Mouse (Mus musculus) limb, embryonic 11.5 days (tissue): Measurements from ENCODE around the gene Oxct2a. TPM values are rescaled to one million over a fixed set of nuclear protein-coding genes. Genes with fewer than 3 reads are reported as not detected.
"Not testable (repeated sequence)": the region's sequence is repeated elsewhere in the genome, so short reads cannot be mapped to it uniquely, and the experiment has no call there.

Source experiments
- ATAC-seq: fragments of 200-750 bp; cut with Nextera tagmentation; 2 replicates; pipeline ENCODE4 v1.8.0; 2017; ENCODE audit warnings: low read depth; ENCODE audit not compliant: insufficient number of reproducible peaks, low FRiP score, low TSS enrichment
- DNase-seq: peaks from one replicate; pipeline ENCODE4 v3.0.0-alpha.2; 2015; ENCODE audit warnings: low spot score
- H3K27ac ChIP-seq: fragments of 300-500 bp; sonication (generic); replicated peaks from 2 replicates; pipeline ENCODE4 v1.5.1; 2014; ENCODE audit warnings: low read depth, mild to moderate bottlenecking, low read length
- H3K27me3 ChIP-seq: fragments of 300-500 bp; sonication (generic); 2 replicates; pipeline ENCODE4 v1.6.1; 2014; ENCODE audit warnings: mild to moderate bottlenecking, low read length, mixed read lengths; ENCODE audit not compliant: control insufficient read depth, insufficient read depth
- H3K36me3 ChIP-seq: fragments of 300-500 bp; sonication (generic); 2 replicates; pipeline ENCODE4 v1.6.1; 2014; ENCODE audit warnings: mild to moderate bottlenecking, low read length, moderate library complexity, mixed read lengths; ENCODE audit not compliant: control insufficient read depth, insufficient read depth
- H3K4me1 ChIP-seq: fragments of 300-500 bp; sonication (generic); 2 replicates; pipeline ENCODE4 v1.6.1; 2014; ENCODE audit warnings: low read length, mixed read lengths; ENCODE audit not compliant: control insufficient read depth, insufficient read depth
- H3K4me2 ChIP-seq: fragments of 300-500 bp; sonication (generic); 2 replicates; pipeline ENCODE4 v1.6.1; 2014; ENCODE audit warnings: low read depth, mild to moderate bottlenecking, moderate library complexity; ENCODE audit not compliant: severe bottlenecking
- H3K4me3 ChIP-seq: fragments of 300-500 bp; sonication (generic); 2 replicates; pipeline ENCODE4 v1.5.1; 2014; ENCODE audit warnings: low read depth, low read length
- H3K9ac ChIP-seq: fragments of 300-500 bp; sonication (generic); 2 replicates; pipeline ENCODE4 v1.6.1; 2014; ENCODE audit warnings: mild to moderate bottlenecking, low read length
- H3K9me3 ChIP-seq: fragments of 300-500 bp; sonication (generic); 2 replicates; pipeline ENCODE4 v1.6.1; 2016; ENCODE audit warnings: low read length; ENCODE audit not compliant: control insufficient read depth
- WGBS: fragments of 180-500 bp; shearing (Covaris S2); extraction: QIAGEN DNeasy Blood & Tissue Kit; methylation state at CpG from one replicate; pipeline ENCODE4 v1.1.7; 2014; 5-methylcytosine and 5-hydroxymethylcytosine counted together
- polyA plus RNA-seq: library from polyadenylated mRNA; unstranded; fragments of >200 nt; fragmentation: Nextera tagmentation; extraction: Ambion mirVana; gene quantifications from 2 replicates; pipeline ENCODE4 v1.2.1, GENCODE M21; 2014

The Oxct2a gene
- polyA plus RNA-seq, 1 experiment from 2014 or later: not detected

- DNase-seq (no peak), ATAC-seq (no peak)
- Histone ChIP-seq H3K4me2 (no peak overlapping the region), H3K4me1 (no peaks in the 10 kb centered on the region), H3K9ac (no peak overlapping the region), H3K36me3 (peaks cover 18% of the 10 kb centered on the region), H3K27ac (no peak overlapping the region), H3K4me3 (no peak overlapping the region), H3K9me3 (no peaks in the 10 kb centered on the region), H3K27me3 (no peaks in the 10 kb centered on the region)
- 81% methylated on average over 10 of the region's 10 CpGs for WGBS
These were observed 16.4 kb downstream of the Oxct2a start for GRCm38 (mm10) chr4:123306999-123307398.

DNA sequence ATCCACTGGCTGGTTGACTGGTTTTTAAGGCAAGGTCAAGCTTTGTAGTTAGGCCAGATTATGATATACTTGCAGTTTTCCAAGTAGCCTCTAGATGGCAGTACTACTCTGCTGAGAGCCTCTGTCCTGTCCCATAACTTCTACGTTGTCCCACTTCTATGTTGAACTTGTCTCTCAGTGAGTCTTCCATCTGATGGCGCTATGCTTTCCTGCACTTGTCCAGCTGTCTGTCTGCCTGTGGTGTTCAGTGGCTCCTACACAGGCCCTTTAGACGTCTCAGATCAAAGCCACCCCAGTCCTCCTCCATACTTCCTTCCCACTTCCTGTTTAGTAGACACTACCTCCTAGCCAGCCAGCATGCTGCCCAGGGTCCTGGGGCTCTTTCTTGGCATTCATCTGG, 17.6 kb downstream of the Oxct2a start:
- ATAC-seq (0 out of 2 replicates have a peak, but pooled peaks have one; percentile 24), DNase-seq (peak; percentile 40)
- Histone ChIP-seq H3K4me1 (no peaks in the 10 kb centered on the region), H3K9ac (no peak overlapping the region), H3K4me2 (no peak overlapping the region), H3K9me3 (no peaks in the 10 kb centered on the region), H3K27me3 (no peaks in the 10 kb centered on the region), H3K27ac (no peak overlapping the region), H3K36me3 (peaks cover 19% of the 10 kb centered on the region), H3K4me3 (no peak overlapping the region)
- WGBS: 34% methylated on average over 3 of the region's 3 CpGs

- 95% methylated on average over 11 of the region's 11 CpGs for WGBS
- no peak overlapping the region for H3K4me3 ChIP-seq
- ATAC-seq: no peak
These were observed 24.3 kb downstream of the Oxct2a start for GRCm38 (mm10) chr4:123298980-123299670.

DNA sequence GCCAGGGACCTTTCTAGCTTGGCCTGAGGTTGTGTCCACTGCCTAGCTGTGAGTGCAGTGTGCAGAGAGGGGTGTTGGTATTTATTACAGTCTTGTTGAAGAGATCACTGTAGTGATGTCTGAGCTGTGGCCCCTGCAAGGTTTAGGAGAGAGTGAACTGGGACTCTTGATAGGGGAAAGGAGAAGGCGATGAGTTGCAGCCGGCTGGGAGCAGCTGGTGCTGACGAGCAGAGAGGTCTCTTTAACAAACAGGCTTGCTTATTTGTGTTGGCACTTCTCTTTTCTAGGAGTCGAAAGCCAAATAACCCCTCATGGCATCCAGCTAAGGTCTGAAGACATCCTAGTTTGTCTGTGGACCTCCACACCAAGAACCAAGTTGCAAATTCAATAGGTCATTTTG, 25.2 kb downstream of the Oxct2a start:
- H3K27ac ChIP-seq: no peak overlapping the region
- no peaks in the 10 kb centered on the region for H3K4me1 ChIP-seq
- H3K27me3 ChIP-seq: no peaks in the 10 kb centered on the region
- DNase-seq (no peak), ATAC-seq (no peak)
- WGBS: 84% methylated on average over 4 of the region's 4 CpGs
- no peak overlapping the region for H3K4me2 ChIP-seq
- peaks cover 61% of the 10 kb centered on the region for H3K36me3 ChIP-seq
- H3K4me3 ChIP-seq: no peak overlapping the region
- no peaks in the 10 kb centered on the region for H3K9me3 ChIP-seq
- H3K9ac ChIP-seq: no peak overlapping the region

More at GRCm38 (mm10) chr4:123298980-123299670, 24.3 kb downstream of the Oxct2a start:
- DNase-seq: no peak
- H3K4me2 ChIP-seq: no peak overlapping the region
- no peaks in the 10 kb centered on the region for H3K27me3 ChIP-seq
- H3K27ac ChIP-seq: no peak overlapping the region
- no peaks in the 10 kb centered on the region for H3K4me1 ChIP-seq
- peaks cover 59% of the 10 kb centered on the region for H3K36me3 ChIP-seq
- H3K9me3 ChIP-seq: no peaks in the 10 kb centered on the region
- no peak overlapping the region for H3K9ac ChIP-seq

- Histone ChIP-seq H3K4me2 (no peak overlapping the region), H3K4me3 (no peak overlapping the region), H3K9ac (no peak overlapping the region), H3K4me1 (no peaks in the 10 kb centered on the region), H3K36me3 (peaks cover 61% of the 10 kb centered on the region), H3K27ac (no peak overlapping the region), H3K27me3 (no peaks in the 10 kb centered on the region), H3K9me3 (no peaks in the 10 kb centered on the region)
- 92% methylated on average over 21 of the region's 22 CpGs for WGBS
- ATAC-seq (no peak), DNase-seq (no peak)
These were observed 26.1 kb downstream of the Oxct2a start for GRCm38 (mm10) chr4:123297195-123297960.

DNA sequence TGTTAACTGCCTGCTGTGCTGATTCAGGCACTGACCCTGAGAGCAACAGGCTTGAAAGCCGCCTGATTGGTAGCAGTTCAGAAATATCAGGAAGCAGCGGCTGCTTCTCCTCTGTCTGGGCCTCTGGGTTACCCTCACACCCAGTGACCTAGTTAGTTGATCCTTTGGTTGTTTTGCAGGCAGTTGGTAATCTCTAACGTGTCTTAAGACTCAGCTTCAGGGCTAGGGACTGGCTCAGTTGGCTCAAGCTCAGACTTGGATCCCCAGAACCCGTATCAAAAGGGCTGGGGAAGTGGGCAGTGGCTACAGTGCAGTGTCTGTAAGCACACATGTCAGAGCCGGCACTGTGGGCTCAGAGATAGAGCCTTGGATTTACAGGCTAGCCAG, 27.3 kb downstream of the Oxct2a start:
- Histone ChIP-seq H3K36me3 (peaks cover 65% of the 10 kb centered on the region), H3K4me2 (no peak overlapping the region), H3K27ac (no peak overlapping the region), H3K4me3 (no peak overlapping the region), H3K9me3 (no peaks in the 10 kb centered on the region), H3K9ac (no peak overlapping the region), H3K4me1 (no peaks in the 10 kb centered on the region), H3K27me3 (no peaks in the 10 kb centered on the region)
- ATAC-seq (no peak), DNase-seq (no peak)
- WGBS: 89% methylated on average over 5 of the region's 5 CpGs

GRCm38 (mm10) chr4:123295516-123296147, 27.8 kb downstream of the Oxct2a start:
- Histone ChIP-seq H3K36me3 (peaks cover 64% of the 10 kb centered on the region), H3K9ac (no peak overlapping the region), H3K4me2 (no peak overlapping the region), H3K9me3 (no peaks in the 10 kb centered on the region), H3K27ac (no peak overlapping the region), H3K27me3 (no peaks in the 10 kb centered on the region), H3K4me3 (no peak overlapping the region), H3K4me1 (no peaks in the 10 kb centered on the region)
- no peak for DNase-seq
- ATAC-seq: no peak
- WGBS: 87% methylated on average over 21 of the region's 21 CpGs

DNA sequence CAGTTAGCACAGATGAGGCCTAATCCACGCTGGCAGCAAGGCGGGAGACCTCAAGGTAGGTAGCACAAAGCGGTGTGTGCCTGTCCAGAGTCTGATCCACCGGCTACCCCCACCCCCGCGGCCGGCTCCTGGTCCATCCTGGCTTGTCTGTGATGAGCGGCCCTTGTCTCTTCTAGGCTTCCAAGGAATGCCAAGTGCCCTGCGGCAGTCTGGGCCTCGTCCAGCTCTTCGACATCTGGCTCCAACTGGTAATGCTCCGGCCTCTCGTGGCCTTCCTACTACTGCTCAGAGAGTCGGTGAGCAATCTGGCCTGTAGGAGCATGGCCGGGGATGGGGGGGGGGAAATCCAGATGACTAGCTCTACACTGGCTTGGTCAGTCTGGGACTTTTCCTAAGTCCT, 28.4 kb downstream of the Oxct2a start:
- not testable (repeated sequence) for H3K27me3 ChIP-seq, ATAC-seq, H3K4me2 ChIP-seq, H3K4me3 ChIP-seq, H3K9ac ChIP-seq, H3K27ac ChIP-seq, H3K9me3 ChIP-seq, H3K4me1 ChIP-seq, DNase-seq
- WGBS: 86% methylated on average over 15 of the region's 15 CpGs
- H3K36me3 ChIP-seq: peaks cover 64% of the 10 kb centered on the region
